Comparison of ENCODE assay signal across 16 mouse cellular contexts in the genomic region with DNA sequence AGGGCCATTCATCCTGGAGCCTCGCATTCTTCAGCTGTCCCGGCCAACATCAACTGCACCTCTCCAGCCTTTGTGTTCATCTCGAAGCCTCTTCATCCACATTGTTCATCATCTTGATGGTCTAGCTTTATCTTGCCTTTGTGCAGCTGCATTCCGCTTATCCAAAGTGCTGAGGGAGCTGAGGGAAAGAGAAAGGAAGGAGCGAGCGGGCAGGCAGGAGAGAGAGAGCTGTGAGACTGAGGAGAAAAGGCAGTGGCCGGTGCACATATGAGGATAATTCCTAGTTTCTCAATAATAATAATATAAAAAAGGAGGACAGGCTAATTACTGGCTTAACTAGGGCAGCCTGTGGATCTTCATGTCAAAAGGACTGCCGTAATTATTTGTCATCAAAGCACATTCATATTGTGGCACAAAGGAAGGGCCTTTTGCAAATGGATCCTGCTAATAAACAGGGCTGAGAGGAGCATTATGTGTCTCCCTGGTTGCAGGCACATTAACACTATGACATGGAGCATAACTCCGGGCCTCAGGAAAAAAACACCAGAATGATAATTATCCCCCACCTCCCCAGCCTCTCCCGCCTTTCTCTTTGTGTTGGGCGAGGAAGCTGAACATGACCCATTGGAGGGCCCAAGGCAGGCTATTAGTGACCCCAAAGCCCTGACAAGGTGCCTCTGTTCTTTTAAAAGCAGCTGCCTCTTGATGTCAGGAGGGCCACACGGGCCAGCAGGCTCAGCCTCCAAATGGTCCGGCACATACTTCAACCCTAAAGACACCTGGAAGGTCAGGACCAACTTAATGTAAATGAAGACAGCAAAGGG.
DNase-seq lines count a peak whose midpoint lies in the region; ATAC-seq and TF ChIP-seq lines count a peak whose summit lies in the region.
"Had no signal": no experiment of that assay in that cellular context is flagged by ENCODE, and none has a peak within 500 bp of the region (broad histone marks: within the 10 kb centered on the region; RNA-seq: fewer than 3 reads in every experiment).

No protein-coding gene starts in this region.

- TF ChIP-seq CTCF in brain, embryonic 14.5 days (IDR thresholded peaks at IDR 0.05; ENCODE audit: borderline replicate concordance, extremely low read depth, insufficient read depth, insufficient read length), result no peak

- H3K9ac ChIP-seq in forebrain, embryonic 12.5 days, result no peak overlapping the region
- no peak overlapping the region for H3K9ac ChIP-seq in hindbrain, embryonic 15.5 days
- peak overlapping the region; percentile 33; the same call in 1 of the 2 replicates for H3K9ac ChIP-seq in neural tube, embryonic 11.5 days (ENCODE audit: low read length)
- H3K9ac ChIP-seq: embryonic facial prominence, embryonic 15.5 days; liver, embryonic 14.5 days had no signal

- peak; percentile 73 for ATAC-seq in forebrain, embryonic 12.5 days (ENCODE audit: low FRiP score)
- peak; percentile 51; the same call in 1 of the 2 replicates for ATAC-seq in hindbrain, embryonic 15.5 days (ENCODE audit: low FRiP score, low read depth)
- ATAC-seq in neural tube, embryonic 11.5 days (ENCODE audit: insufficient read depth, low FRiP score, low TSS enrichment), result peak; percentile 60; the same call in 1 of the 2 replicates

- H3K27ac ChIP-seq in forebrain, embryonic 12.5 days, result peak overlapping the region; percentile 81
- H3K27ac ChIP-seq in hindbrain, embryonic 15.5 days (replicated peaks), result 0 out of 2 replicates have a peak overlapping the region, but pooled peaks have one; percentile 34
- H3K27ac ChIP-seq in neural tube, embryonic 11.5 days (ENCODE audit: low read depth, low read length), result peak overlapping the region; percentile 29; the same call in 1 of the 2 replicates
- no peak overlapping the region for H3K27ac ChIP-seq in limb, embryonic 10.5 days
- H3K27ac ChIP-seq: embryonic facial prominence, embryonic 15.5 days; liver, embryonic 14.5 days had no signal

- H3K27me3 ChIP-seq in forebrain, embryonic 12.5 days, result no peaks in the 10 kb centered on the region
- H3K27me3 ChIP-seq in hindbrain, embryonic 15.5 days, result no peaks in the 10 kb centered on the region
- no peaks in the 10 kb centered on the region for H3K27me3 ChIP-seq in neural tube, embryonic 11.5 days (ENCODE audit: control insufficient read depth, insufficient read depth, low read length)
- H3K27me3 ChIP-seq in limb, embryonic 10.5 days (ENCODE audit: low read depth, poor library complexity, severe bottlenecking), result no peaks in the 10 kb centered on the region
- H3K27me3 ChIP-seq: embryonic facial prominence, embryonic 15.5 days had no signal

- no peaks in the 10 kb centered on the region for H3K9me3 ChIP-seq in forebrain, embryonic 12.5 days
- no peaks in the 10 kb centered on the region for H3K9me3 ChIP-seq in hindbrain, embryonic 15.5 days
- H3K9me3 ChIP-seq in neural tube, embryonic 11.5 days (ENCODE audit: control insufficient read depth, low read length), result no peaks in the 10 kb centered on the region
- no peaks in the 10 kb centered on the region for H3K9me3 ChIP-seq in limb, embryonic 10.5 days (replicated peaks)
- H3K9me3 ChIP-seq: embryonic facial prominence, embryonic 15.5 days; G1E had no signal

- intact Hi-C loops in left cerebral cortex, postnatal 14 days (cut with DNase I), result no loop called here

- TF ChIP-seq POLR2A in brain, embryonic 14.5 days (IDR thresholded peaks at IDR 0.05; ENCODE audit: borderline replicate concordance, extremely low read depth, insufficient read depth, insufficient read length, poor library complexity, severe bottlenecking), result no peak

- H3K4me2 ChIP-seq in forebrain, embryonic 12.5 days, result peak overlapping the region; percentile 24
- 0 out of 2 replicates have a peak overlapping the region, but pooled peaks have one; percentile 15 for H3K4me2 ChIP-seq in hindbrain, embryonic 15.5 days
- H3K4me2 ChIP-seq in neural tube, embryonic 11.5 days (ENCODE audit: low read depth), result no peak overlapping the region
- H3K4me2 ChIP-seq: embryonic facial prominence, embryonic 15.5 days had no signal

- DNase-seq in brain, embryonic 14.5 days (ENCODE audit: low read depth), result peak; percentile 74
- peak; percentile 37 for DNase-seq in neural tube, embryonic 11.5 days (ENCODE audit: low spot score)
- no peak for DNase-seq in limb, embryonic 10.5 days (ENCODE audit: low spot score)
- no peak for DNase-seq in thymus, postnatal 36 days
- DNase-seq in left cerebral cortex, postnatal 14 days (ENCODE audit: low spot score in 2 of 2), result no peak
- no peak for DNase-seq in cerebellum, postnatal 25 days
- DNase-seq: cerebellum, adult 8-10 months; heart, adult 18-20 months; heart, postnatal 14 days; kidney, adult 8-10 months; lung, postnatal 36 days had no signal

- 19% methylated on average over 13 of the region's 13 CpGs for WGBS in forebrain, embryonic 12.5 days
- WGBS in hindbrain, embryonic 15.5 days, result 23% methylated on average over 13 of the region's 13 CpGs
- 40% methylated on average over 13 of the region's 13 CpGs for WGBS in neural tube, embryonic 11.5 days
- 66% methylated on average over 13 of the region's 13 CpGs for WGBS in limb, embryonic 10.5 days

- H3K4me3 ChIP-seq in forebrain, embryonic 12.5 days (replicated peaks), result no peak overlapping the region
- H3K4me3 ChIP-seq in hindbrain, embryonic 15.5 days, result no peak overlapping the region
- H3K4me3 ChIP-seq in neural tube, embryonic 11.5 days (ENCODE audit: low read depth, low read length), result no peak overlapping the region
- no peak overlapping the region for H3K4me3 ChIP-seq in limb, embryonic 10.5 days
- H3K4me3 ChIP-seq: embryonic facial prominence, embryonic 15.5 days had no signal

- peaks cover 16% of the 10 kb centered on the region for H3K4me1 ChIP-seq in forebrain, embryonic 12.5 days
- peaks cover 13% of the 10 kb centered on the region for H3K4me1 ChIP-seq in hindbrain, embryonic 15.5 days (replicated peaks)
- peaks cover 5% of the 10 kb centered on the region; the same call in 1 of the 2 replicates for H3K4me1 ChIP-seq in neural tube, embryonic 11.5 days (ENCODE audit: control insufficient read depth, insufficient read depth, low read length)
- peaks cover 10% of the 10 kb centered on the region for H3K4me1 ChIP-seq in limb, embryonic 10.5 days
- H3K4me1 ChIP-seq: embryonic facial prominence, embryonic 15.5 days had no signal

- H3K36me3 ChIP-seq in forebrain, embryonic 12.5 days (replicated peaks), result no peaks in the 10 kb centered on the region
- no peaks in the 10 kb centered on the region for H3K36me3 ChIP-seq in hindbrain, embryonic 15.5 days
- no peaks in the 10 kb centered on the region for H3K36me3 ChIP-seq in neural tube, embryonic 11.5 days (ENCODE audit: control insufficient read depth, insufficient read depth, low read length)
- H3K36me3 ChIP-seq in limb, embryonic 10.5 days, result no peaks in the 10 kb centered on the region
- H3K36me3 ChIP-seq: embryonic facial prominence, embryonic 15.5 days; G1E had no signal

Comparison
In these comparisons a context has a peak if more than half of its experiments do, and no peak if none do; other contexts are left out.
1. DNase-seq: peak in brain, embryonic 14.5 days (single experiment) and neural tube, embryonic 11.5 days (single experiment); none in limb, embryonic 10.5 days (single experiment), thymus, postnatal 36 days (0 of 2), left cerebral cortex, postnatal 14 days (0 of 2) and cerebellum, postnatal 25 days (0 of 2).
2. Peak in every context shown above with its lines, with median percentiles within 50 percentile points of each other: ATAC-seq.